Mouse (Mus musculus) regulatory T cell (primary cell): ENCODE measurements around the gene Tbc1d12.

Experiments
- in situ Hi-C: fragments of 300-600 bp; cut with MboI, MseI; formaldehyde crosslinking; loops from one replicate; pipeline ENCODE4 v1.15.1; 2025; ENCODE audit warnings: high pct_unique_total_duplicates

Gene Tbc1d12

GRCm38 (mm10) chr19:38902501-38902900 lies 66.1 kb downstream of the Tbc1d12 start:
- in situ Hi-C loops: no loop called here

DNA sequence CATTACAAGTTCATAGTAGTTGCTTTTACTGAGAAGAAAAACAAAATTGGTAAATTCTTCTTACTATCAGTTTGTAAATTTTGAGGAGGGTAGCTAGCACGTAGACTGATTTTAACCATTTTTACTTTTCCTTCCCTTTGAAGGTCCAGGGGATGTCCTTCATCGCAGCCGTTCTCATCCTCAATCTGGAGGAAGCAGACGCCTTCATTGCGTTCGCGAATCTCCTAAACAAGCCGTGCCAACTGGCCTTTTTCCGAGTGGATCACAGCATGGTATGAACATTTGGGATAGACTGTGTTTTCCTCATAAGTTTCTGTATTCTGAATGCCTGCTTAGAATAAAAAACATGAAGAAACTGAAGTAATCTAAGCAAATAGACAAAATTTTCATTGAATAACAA lies 77.4 kb downstream of the Tbc1d12 start:
- in situ Hi-C loops: no loop called here

DNA sequence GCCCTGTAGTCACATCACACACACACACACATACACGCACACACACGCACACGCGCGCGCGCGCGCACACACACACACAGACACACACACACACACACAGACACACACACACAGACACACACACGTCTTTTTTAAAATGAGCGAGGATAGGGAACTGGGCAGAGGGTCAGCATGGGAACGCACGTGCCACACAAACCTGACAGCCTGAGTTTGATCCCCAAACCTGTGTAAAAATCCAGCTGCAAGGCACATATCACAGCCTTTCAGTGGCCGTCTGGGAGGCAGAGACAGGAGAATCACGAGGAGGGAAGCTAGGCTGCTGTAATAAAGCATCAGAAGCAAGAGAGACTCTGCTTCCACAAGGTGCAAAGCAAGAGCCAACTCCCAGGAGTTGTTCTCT lies 78.5 kb downstream of the Tbc1d12 start:
- in situ Hi-C loops: no loop called here

DNA sequence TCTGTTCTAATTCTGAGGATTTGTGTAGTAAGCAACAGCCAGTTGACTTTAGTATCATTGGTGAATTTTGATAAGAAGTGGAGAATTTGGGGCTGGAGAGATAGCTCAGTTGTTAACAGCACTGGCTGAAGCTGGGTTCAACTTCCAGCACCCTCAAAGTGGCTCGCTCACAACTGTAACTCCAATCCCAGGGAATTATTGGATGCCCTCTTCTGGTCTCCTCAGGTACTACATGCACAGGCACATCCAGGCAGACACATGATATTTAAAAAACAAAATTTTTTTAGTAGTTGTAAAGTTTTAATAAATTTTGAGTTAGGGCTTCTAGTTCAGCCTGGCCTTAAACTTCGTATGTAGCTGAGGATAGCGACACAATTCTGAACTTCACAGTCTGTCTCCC lies 79.3 kb downstream of the Tbc1d12 start:
- in situ Hi-C loops: no loop called here

DNA sequence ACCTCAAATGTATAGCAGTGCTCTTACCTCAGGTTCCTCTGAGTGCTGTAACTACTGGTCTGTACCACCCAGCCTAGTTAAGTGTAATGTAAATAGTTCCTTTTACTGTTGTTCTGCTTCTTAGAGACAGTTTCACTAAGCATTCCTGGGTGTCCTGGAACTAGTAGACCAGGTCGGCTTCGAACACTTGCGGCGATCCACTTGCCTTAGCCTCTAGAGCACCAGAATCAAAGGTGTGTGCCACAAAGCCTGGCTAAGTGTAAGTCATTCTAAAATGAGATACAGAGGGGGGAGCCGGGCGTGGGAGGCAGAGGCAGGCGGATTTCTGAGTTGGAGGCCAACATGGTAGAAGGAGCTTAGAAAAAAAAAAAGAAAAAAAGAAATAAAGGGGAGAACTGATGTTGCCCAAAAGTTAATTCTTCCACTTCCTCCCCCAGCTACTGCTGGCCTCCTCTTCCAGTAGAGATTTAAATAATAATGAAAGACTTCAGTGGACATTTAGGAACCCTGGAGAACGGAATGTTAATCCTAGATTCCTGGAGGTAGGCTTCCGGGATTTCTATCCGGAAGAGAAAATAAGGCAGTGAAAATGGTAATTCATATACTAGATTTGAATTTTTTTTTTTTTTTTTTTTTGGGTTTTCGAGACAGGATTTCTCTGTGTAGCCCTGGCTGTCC lies 92.2 kb downstream of the Tbc1d12 start:
- in situ Hi-C loops: loop anchor here (5.0 to 25.0 kb wide), 3 partner anchors 49 to 1516 kb away; partner anchors contain the start of gene Cep55

DNA sequence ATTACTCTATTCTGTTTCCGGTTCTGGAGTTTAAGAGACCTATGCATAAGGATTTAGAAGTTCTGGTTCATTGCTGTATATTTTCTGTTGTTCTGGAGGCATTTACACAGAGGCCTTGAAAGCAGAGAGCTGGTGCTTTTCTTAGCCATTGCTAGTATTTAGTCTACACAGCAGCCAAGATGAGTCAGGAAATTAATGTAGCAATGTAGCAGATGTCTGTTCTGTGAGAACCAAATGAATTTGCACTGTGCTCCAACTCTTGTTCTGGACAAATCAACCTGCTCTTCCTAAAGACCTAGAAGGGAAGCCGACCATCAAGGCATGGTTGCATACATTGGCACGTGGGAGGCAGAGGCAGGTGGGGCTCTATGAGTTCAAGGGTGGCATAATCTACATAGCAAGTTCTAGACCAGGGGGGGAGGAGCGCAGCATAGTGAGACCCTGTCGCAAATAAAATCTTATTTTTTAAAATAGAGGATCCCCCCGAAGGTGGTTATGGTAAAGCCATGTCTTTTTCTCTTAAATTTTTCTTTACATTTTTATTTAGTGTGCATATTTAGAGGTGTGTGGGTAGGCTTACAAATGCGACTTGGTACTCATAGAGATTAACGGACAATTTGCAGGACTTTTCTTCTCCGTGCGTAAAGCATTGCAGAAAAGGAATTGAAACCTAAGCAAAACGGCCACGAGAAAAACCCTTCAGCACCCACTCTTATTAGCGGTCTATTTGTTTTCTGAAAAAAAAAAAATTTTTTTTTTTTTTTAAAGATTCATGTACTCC lies 93.3 kb downstream of the Tbc1d12 start:
- in situ Hi-C loops: loop anchor here (5.0 to 25.0 kb wide), 4 partner anchors 48 to 1517 kb away; partner anchors contain the start of genes Cep55 and Noc3l

DNA sequence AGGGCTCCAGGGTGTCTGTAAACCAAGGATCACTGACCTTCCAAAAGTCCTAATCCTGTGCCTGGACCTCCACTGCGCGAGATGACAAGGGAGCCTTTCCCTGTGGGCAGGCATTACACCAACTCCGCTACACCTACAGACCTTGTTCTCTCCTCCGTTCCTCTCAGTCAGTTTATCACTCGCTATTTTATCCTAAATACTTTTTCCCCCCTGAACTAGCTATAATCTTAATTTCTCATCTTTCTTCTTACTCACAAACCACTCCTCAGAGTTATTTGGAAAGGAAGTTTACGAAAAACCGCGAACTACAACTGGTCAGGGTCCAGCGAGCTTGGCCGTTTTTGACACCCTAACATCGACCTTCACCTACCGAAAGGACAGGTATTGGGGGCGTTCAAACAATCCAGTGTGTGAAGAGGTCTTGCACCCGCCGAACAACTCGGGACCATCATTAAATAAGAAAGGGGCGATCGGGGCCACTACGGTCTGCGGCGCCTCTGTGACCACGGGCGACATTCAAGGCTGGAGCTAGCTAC lies 93.9 kb downstream of the Tbc1d12 start:
- in situ Hi-C loops: loop anchor here (5.0 to 25.0 kb wide), 3 partner anchors 113 to 1518 kb away; partner anchors contain the start of genes Cep55 and Noc3l

- in situ Hi-C loops: loop anchor here (5.0 to 25.0 kb wide), 3 partner anchors 114 to 1519 kb away; partner anchors contain the start of genes Cep55 and Noc3l
Measured at GRCm38 (mm10) chr19:38930788-38931565, 94.6 kb downstream of the Tbc1d12 start, which contains the start of gene Hells. TSS of gene Hells (plus strand) at chr19:38930915.

DNA sequence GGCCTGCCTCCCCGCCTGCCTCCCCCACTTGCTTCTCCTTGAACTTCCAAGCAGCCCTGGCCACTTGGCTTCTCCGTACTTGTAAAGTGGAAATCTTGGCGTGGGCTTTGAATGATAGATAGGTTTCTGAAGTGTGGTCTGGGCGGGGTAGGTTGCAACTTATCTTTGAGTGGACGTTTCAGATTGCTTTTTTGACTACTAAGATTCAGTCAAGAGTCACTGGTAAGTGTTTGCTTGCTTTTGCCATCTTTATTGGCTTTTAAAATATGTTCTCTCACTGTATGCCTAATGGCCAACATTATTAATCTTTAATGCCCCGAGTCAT lies 95.1 kb downstream of the Tbc1d12 start:
- in situ Hi-C loops: loop anchor here (5.0 to 25.0 kb wide), 3 partner anchors 114 to 1519 kb away; partner anchors contain the start of genes Cep55 and Noc3l

- in situ Hi-C loops: loop anchor here (10.0 to 25.0 kb wide), 3 partner anchors 882 to 1640 kb away; partner anchors contain the start of genes Aldh18a1 and Cep55
Measured at GRCm38 (mm10) chr19:38944590-38945307, 108.4 kb downstream of the Tbc1d12 start.
